In the genomic region with DNA sequence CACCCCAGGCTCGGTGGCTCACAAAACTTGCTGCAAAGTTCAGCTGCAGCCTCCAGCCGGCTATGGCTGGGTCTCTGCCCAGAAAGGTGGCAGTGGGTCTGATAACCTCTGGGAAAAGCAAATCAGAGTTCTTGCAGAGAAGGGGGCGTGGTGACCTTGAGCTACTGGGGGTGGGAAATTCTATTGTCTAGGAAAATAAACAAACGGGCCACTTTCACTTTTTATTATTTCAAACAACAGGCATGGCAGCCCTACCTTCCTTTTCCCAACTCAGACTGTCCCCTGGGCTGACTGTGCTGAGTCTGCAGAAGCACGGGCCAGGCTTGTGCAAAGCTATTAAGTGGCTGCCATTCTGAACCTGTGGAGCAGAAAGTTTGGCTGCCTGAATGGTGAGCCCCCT, we compare ENCODE assay signal across 9 mouse cellular contexts.
DNase-seq lines count a peak whose midpoint lies in the region; ATAC-seq and TF ChIP-seq lines count a peak whose summit lies in the region.
"Had no signal": no experiment of that assay in that cellular context is flagged by ENCODE, and none has a peak within 500 bp of the region (broad histone marks: within the 10 kb centered on the region; RNA-seq: fewer than 3 reads in every experiment).

No protein-coding gene starts in this region.

- ATAC-seq in kidney, postnatal 0 days (replicated peaks; ENCODE audit: low FRiP score, low read depth) = no peak
- ATAC-seq: Patski had no signal

- 9% methylated on average over 5 of the region's 5 CpGs for WGBS in heart, adult 2 months
- 13% methylated on average over 5 of the region's 5 CpGs for WGBS in kidney, postnatal 0 days

- H3K4me2 ChIP-seq in kidney, postnatal 0 days (ENCODE audit: low read length) = peak overlapping the region; percentile 23; the same call in 1 of the 2 replicates

- no peak for TF ChIP-seq EP300 in heart, adult 2 months (IDR thresholded peaks at IDR 0.05; ENCODE audit: insufficient read depth, low read depth, low read length)

- peak overlapping the region; percentile 4; the same call in 1 of the 2 replicates for H3K4me3 ChIP-seq in heart, adult 2 months
- H3K4me3 ChIP-seq in kidney, postnatal 0 days (replicated peaks; ENCODE audit: low read depth, low read length) = no peak overlapping the region

- no peak for TF ChIP-seq CTCF in heart, adult 2 months (IDR thresholded peaks at IDR 0.05)
- no peak for TF ChIP-seq CTCF in kidney, postnatal 0 days (IDR thresholded peaks at IDR 0.05; ENCODE audit: low read depth)

- H3K36me3 ChIP-seq in heart, adult 2 months (ENCODE audit: control insufficient read depth, insufficient read depth, low read length) = 0 out of 2 replicates have a peak, but pooled peaks cover 2% of the 10 kb centered on the region
- no peaks in the 10 kb centered on the region for H3K36me3 ChIP-seq in kidney, postnatal 0 days (ENCODE audit: insufficient read depth, low read length)

- H3K9me3 ChIP-seq in kidney, postnatal 0 days (replicated peaks; ENCODE audit: low read length) = no peaks in the 10 kb centered on the region

- H3K9ac ChIP-seq in heart, adult 2 months (ENCODE audit: low read depth, low read length) = no peak overlapping the region
- H3K9ac ChIP-seq in kidney, postnatal 0 days (ENCODE audit: low read depth, low read length) = no peak overlapping the region

- intact Hi-C loops in heart, adult 2 months (cut with DNase I) = no loop called here

- no peak for TF ChIP-seq POLR2A in heart, adult 2 months (IDR thresholded peaks at IDR 0.05; ENCODE audit: insufficient read depth, low read depth, low read length)

- H3K4me1 ChIP-seq in heart, adult 2 months (ENCODE audit: control insufficient read depth, insufficient read depth, low read length) = peaks cover 5% of the 10 kb centered on the region; the same call in 1 of the 2 replicates
- no peaks in the 10 kb centered on the region for H3K4me1 ChIP-seq in kidney, postnatal 0 days (replicated peaks; ENCODE audit: insufficient read depth, low read length)

- no peaks in the 10 kb centered on the region for H3K27me3 ChIP-seq in heart, adult 2 months (ENCODE audit: control insufficient read depth, insufficient read depth, low read length)
- no peaks in the 10 kb centered on the region for H3K27me3 ChIP-seq in kidney, postnatal 0 days (ENCODE audit: insufficient read depth, low read length)
- H3K27me3 ChIP-seq: Patski had no signal

- DNase-seq in adrenal gland, postnatal 36 days = peak; percentile 45 to 68
- peak in 1 of 2 experiments; percentile 65 for DNase-seq in heart, adult 2 months
- peak; percentile 46 for DNase-seq in kidney, postnatal 0 days (ENCODE audit: low spot score)
- peak; percentile 42 for DNase-seq in lung, postnatal 14 days
- DNase-seq in thymus, postnatal 36 days = no peak
- DNase-seq in gastrocnemius, postnatal 25 days = no peak
- DNase-seq in urinary bladder, postnatal 14 days (ENCODE audit: low spot score) = no peak

- peak overlapping the region; percentile 52 for H3K27ac ChIP-seq in heart, adult 2 months
- no peak overlapping the region for H3K27ac ChIP-seq in kidney, postnatal 0 days
- H3K27ac ChIP-seq: macrophage had no signal

- no peaks in the 10 kb centered on the region for H3K79me2 ChIP-seq in heart, adult 2 months (replicated peaks; ENCODE audit: control insufficient read depth, insufficient read depth, low read length)

Comparison
In these comparisons a context has a peak if more than half of its experiments do, and no peak if none do; other contexts are left out.
1. DNase-seq: peak in adrenal gland, postnatal 36 days (2 of 2), kidney, postnatal 0 days (single experiment) and lung, postnatal 14 days (single experiment); none in thymus, postnatal 36 days (0 of 2), gastrocnemius, postnatal 25 days (single experiment) and urinary bladder, postnatal 14 days (single experiment).